Mouse (Mus musculus): ENCODE measurements around the gene Gp1bb. TPM values are rescaled to one million over a fixed set of nuclear protein-coding genes. Genes with fewer than 3 reads are reported as not detected.

Gp1bb gene
- total and polyA plus RNA-seq, 3 experiments: 0.14 to 0.35 TPM; not detected in 1

DNA sequence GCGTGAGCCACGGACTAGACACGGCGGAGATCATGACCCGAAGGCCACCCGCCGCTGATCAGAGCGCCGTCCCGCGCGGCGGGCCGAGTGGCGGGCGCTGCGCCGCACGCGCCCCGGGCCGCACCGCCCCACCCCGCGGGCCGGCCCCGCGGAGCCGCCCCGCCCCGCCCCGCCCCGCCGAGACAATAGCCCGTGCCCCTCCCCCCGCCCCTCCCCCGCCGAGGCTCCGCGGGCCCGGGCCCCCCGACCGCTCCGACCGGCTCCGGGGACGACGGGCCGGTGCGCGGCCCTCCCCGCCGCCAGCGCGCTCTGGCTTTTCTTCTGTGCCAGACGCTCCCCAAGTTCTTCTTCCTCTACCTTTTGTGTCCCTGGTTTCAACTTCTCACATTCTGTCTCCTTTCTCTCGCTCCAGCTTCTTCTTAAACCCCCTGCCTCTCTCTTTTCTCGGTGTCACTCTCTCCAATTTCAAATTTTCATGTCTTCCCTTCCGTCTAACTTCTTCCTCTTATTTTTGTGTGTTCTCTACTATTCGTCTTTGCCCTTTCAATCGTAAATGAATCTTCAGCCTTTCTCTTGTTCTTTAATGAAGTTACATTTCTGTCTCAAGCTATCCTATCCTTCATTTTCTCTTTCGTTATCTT, 35.2 kb downstream of the Gp1bb start:
- TF ChIP-seq ZNF384 (IDR thresholded peaks at IDR 0.05; ENCODE audit: low read depth, low read length): no peak
- Histone ChIP-seq H3K27ac (ENCODE audit: control insufficient read depth, low read depth, low read length) (no peak overlapping the region), H3K9ac (ENCODE audit: control insufficient read depth, low read depth, low read length, poor library complexity, severe bottlenecking) (no peak overlapping the region), H3K27me3 (ENCODE audit: control insufficient read depth in 1 of 2, insufficient read depth in 2 of 2, low read length in 2 of 2) (no peaks in the 10 kb centered on the region), H3K36me3 (ENCODE audit: control insufficient read depth in 1 of 2, insufficient read depth in 2 of 2, low read length in 2 of 2) (no peaks in the 10 kb centered on the region), H3K4me3 (ENCODE audit: control insufficient read depth in 1 of 2, insufficient read depth in 1 of 2, low read depth in 2 of 2, low read length in 2 of 2) (no peak overlapping the region), H3K9me3 (replicated peaks; ENCODE audit: insufficient read depth, low read length) (no peaks in the 10 kb centered on the region), H3K79me2 (ENCODE audit: control insufficient read depth, insufficient read depth, low read length, poor library complexity) (no peaks in the 10 kb centered on the region), H3K4me1 (ENCODE audit: control insufficient read depth in 1 of 2, insufficient read depth in 2 of 2, low read length in 2 of 2) (no peaks in the 10 kb centered on the region)
- no peak for DNase-seq (ENCODE audit: low read depth, low spot score)

DNA sequence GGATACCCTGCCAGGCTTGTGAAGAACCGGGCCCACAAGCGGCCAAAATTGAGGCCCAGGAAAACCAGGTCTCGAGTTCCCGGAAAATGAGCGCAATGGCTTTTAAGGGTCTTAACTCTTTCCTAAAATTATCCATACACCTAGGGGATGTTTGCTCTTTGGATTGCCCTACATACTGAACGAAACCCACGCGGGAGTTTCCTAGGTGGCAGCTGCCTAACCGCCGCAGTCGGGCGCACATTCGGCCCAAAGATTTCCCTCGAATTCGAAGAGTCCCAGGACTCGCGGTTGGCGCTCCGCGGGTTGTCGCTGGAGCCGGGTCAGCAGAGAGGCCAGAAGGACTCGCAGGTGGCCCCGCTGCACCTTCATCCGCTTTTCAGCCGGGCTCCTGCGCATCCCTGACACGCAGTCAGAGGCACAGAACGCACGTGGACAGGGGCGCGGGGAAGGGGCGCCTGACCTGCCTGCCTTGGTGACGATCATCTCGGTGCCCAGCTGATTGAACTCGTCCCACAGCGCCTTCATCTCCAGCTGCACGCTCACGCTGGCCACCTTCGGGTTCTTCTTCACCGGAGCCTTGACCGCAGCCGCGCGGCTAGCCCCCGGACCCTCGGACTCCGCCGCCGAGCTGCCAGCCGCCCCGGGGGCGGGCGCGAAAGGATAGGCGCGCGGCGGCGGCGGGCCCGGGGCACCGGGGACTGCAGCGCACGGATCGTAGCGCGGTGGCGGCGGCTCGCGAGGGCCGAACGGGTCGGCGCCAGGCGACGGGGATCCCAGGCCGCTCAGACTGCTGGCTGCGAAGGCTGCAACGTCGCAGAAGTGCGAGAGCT, 35.9 kb downstream of the Gp1bb start:
- Histone ChIP-seq H3K4me1 (ENCODE audit: control insufficient read depth in 1 of 2, insufficient read depth in 2 of 2, low read length in 2 of 2) (no peaks in the 10 kb centered on the region), H3K36me3 (ENCODE audit: control insufficient read depth in 1 of 2, insufficient read depth in 2 of 2, low read length in 2 of 2) (no peaks in the 10 kb centered on the region), H3K4me3 (ENCODE audit: control insufficient read depth in 1 of 2, insufficient read depth in 1 of 2, low read depth in 2 of 2, low read length in 2 of 2) (no peak overlapping the region), H3K79me2 (ENCODE audit: control insufficient read depth, insufficient read depth, low read length, poor library complexity) (no peaks in the 10 kb centered on the region), H3K9ac (ENCODE audit: control insufficient read depth, low read depth, low read length, poor library complexity, severe bottlenecking) (no peak overlapping the region), H3K27ac (ENCODE audit: control insufficient read depth, low read depth, low read length) (no peak overlapping the region), H3K9me3 (replicated peaks; ENCODE audit: insufficient read depth, low read length) (no peaks in the 10 kb centered on the region), H3K27me3 (ENCODE audit: control insufficient read depth in 1 of 2, insufficient read depth in 2 of 2, low read length in 2 of 2) (no peaks in the 10 kb centered on the region)
- DNase-seq (ENCODE audit: low read depth, low spot score): no peak
- TF ChIP-seq ZNF384 (IDR thresholded peaks at IDR 0.05; ENCODE audit: low read depth, low read length): no peak
- TF ChIP-seq POLR2AphosphoS5 (IDR thresholded peaks at IDR 0.05; ENCODE audit: borderline replicate concordance, low read depth, low read length): no peak
- TF ChIP-seq SIN3A (IDR thresholded peaks at IDR 0.05; ENCODE audit: low read length): no peak
- no peak for TF ChIP-seq MAZ (IDR thresholded peaks at IDR 0.05; ENCODE audit: low read depth, low read length)
- TF ChIP-seq NELFE (IDR thresholded peaks at IDR 0.05; ENCODE audit: low read depth, low read length): no peak
- no peak for TF ChIP-seq ZKSCAN1 (IDR thresholded peaks at IDR 0.05; ENCODE audit: low read depth, low read length)
- no peak for TF ChIP-seq ETS1 (IDR thresholded peaks at IDR 0.05; ENCODE audit: low read depth, low read length)
- TF ChIP-seq MXI1 (IDR thresholded peaks at IDR 0.05; ENCODE audit: low read depth, low read length): no peak
- TF ChIP-seq ELF1 (IDR thresholded peaks at IDR 0.05; ENCODE audit: low read depth, low read length): no peak
- no peak for TF ChIP-seq TAL1 (IDR thresholded peaks at IDR 0.05; ENCODE audit: low read length)
- no peak for TF ChIP-seq E2F4 (IDR thresholded peaks at IDR 0.05; ENCODE audit: borderline replicate concordance, low read depth, low read length)
- no peak for TF ChIP-seq BHLHE40 (IDR thresholded peaks at IDR 0.05; ENCODE audit: borderline replicate concordance, low read depth, low read length)
- no peak for TF ChIP-seq UBTF (IDR thresholded peaks at IDR 0.05; ENCODE audit: borderline replicate concordance, insufficient read depth, low read depth, low read length)
- TF ChIP-seq TCF12 (IDR thresholded peaks at IDR 0.05; ENCODE audit: low read depth, low read length): no peak
- TF ChIP-seq USF1 (IDR thresholded peaks at IDR 0.05; ENCODE audit: low read depth, low read length): no peak
- no peak for TF ChIP-seq HCFC1 (IDR thresholded peaks at IDR 0.05; ENCODE audit: low read depth, low read length)
- TF ChIP-seq GATA1 (IDR thresholded peaks at IDR 0.05; ENCODE audit: low read depth, low read length): no peak
- no peak for TF ChIP-seq RCOR1 (IDR thresholded peaks at IDR 0.05; ENCODE audit: low read depth, low read length)
- TF ChIP-seq MYC (IDR thresholded peaks at IDR 0.05; ENCODE audit: low read depth, low read length): no peak
- TF ChIP-seq USF2 (IDR thresholded peaks at IDR 0.05; ENCODE audit: borderline replicate concordance in 1 of 2, insufficient read depth in 1 of 2, low read depth in 1 of 2, low read length in 2 of 2): no peak
